ENCODE assay signal across 22 mouse cellular contexts in the genomic region with DNA sequence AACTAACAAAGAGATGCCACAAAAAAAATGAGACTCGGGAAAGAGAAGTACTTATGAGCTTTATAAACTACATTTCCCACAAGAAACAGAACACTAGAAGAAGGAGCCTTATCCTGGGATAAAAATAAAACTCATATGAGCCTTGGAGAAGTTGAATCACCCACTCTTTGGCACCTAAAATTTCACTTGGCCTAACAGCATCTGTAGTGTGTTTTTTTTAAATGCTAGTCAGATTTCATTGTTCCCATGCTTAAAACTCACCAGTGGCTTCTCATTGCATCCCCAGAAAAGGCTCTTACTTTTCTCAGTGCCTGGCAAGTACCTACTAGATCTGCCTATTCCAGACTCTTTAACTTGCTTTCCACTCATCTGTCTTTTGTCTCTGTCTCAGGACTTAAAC.
DNase-seq lines count a peak whose midpoint lies in the region; ATAC-seq and TF ChIP-seq lines count a peak whose summit lies in the region.
"Had no signal": no experiment of that assay in that cellular context is flagged by ENCODE, and none has a peak within 500 bp of the region (broad histone marks: within the 10 kb centered on the region; RNA-seq: fewer than 3 reads in every experiment).

No protein-coding gene starts in this region.

- no peak overlapping the region for H3K9ac ChIP-seq in forebrain, embryonic 15.5 days (replicated peaks)
- H3K9ac ChIP-seq: embryonic facial prominence, embryonic 15.5 days; heart, embryonic 13.5 days; hindbrain, embryonic 15.5 days had no signal

- no peak overlapping the region for H3K4me2 ChIP-seq in forebrain, embryonic 15.5 days (replicated peaks)
- H3K4me2 ChIP-seq: embryonic facial prominence, embryonic 15.5 days; heart, embryonic 13.5 days; hindbrain, embryonic 15.5 days had no signal

- TF ChIP-seq CTCF in layer of hippocampus, adult 2 months (conservative IDR thresholded peaks at IDR 0.05), result no peak

- no peak overlapping the region for H3K27ac ChIP-seq in layer of hippocampus, adult 2 months
- no peak overlapping the region for H3K27ac ChIP-seq in forebrain, embryonic 15.5 days (replicated peaks)
- H3K27ac ChIP-seq: embryonic facial prominence, embryonic 15.5 days; forebrain, embryonic 10.5 days; heart, embryonic 13.5 days; hindbrain, embryonic 15.5 days had no signal

- H3K4me1 ChIP-seq in forebrain, embryonic 15.5 days, result no peaks in the 10 kb centered on the region
- H3K4me1 ChIP-seq: embryonic facial prominence, embryonic 15.5 days; forebrain, embryonic 10.5 days; heart, embryonic 13.5 days; hindbrain, embryonic 15.5 days had no signal

- peak; percentile 11 to 31 for DNase-seq in layer of hippocampus, adult 2 months (ENCODE audit: low spot score in 2 of 2)
- DNase-seq in layer of hippocampus, adult 9-10 months (ENCODE audit: low spot score), result no peak
- DNase-seq in right cerebral cortex, adult 18-20 months, result peak; percentile 56
- no peak for DNase-seq in right cerebral cortex, postnatal 25 days
- peak; percentile 52 to 55 for DNase-seq in left cerebral cortex, adult 9 months (ENCODE audit: low spot score in 2 of 2)
- DNase-seq in telencephalon, adult 2 months (ENCODE audit: low read depth, low spot score), result peak; percentile 91
- DNase-seq: adrenal gland, adult 2 months; adrenal gland, postnatal 25 days; cerebellum, adult 11 months; cerebellum, adult 8-10 months; cerebellum, postnatal 14 days; embryo, embryonic 11 days; gastrocnemius, postnatal 36 days; heart, adult 11 months; heart, postnatal 36 days had no signal

- H3K27me3 ChIP-seq in forebrain, embryonic 15.5 days, result no peaks in the 10 kb centered on the region
- H3K27me3 ChIP-seq: embryonic facial prominence, embryonic 15.5 days; heart, embryonic 13.5 days; hindbrain, embryonic 15.5 days had no signal

- ATAC-seq in forebrain, embryonic 15.5 days (replicated peaks), result no peak
- ATAC-seq: forebrain, embryonic 14.5 days had no signal

- no peaks in the 10 kb centered on the region for H3K9me3 ChIP-seq in forebrain, embryonic 15.5 days
- H3K9me3 ChIP-seq: embryonic facial prominence, embryonic 15.5 days; forebrain, embryonic 10.5 days; heart, embryonic 13.5 days; hindbrain, embryonic 15.5 days had no signal

- WGBS in forebrain, embryonic 15.5 days, result 72% methylated on average over 1 of the region's 1 CpGs

- H3K36me3 ChIP-seq in forebrain, embryonic 15.5 days, result no peaks in the 10 kb centered on the region
- H3K36me3 ChIP-seq: embryonic facial prominence, embryonic 15.5 days; forebrain, embryonic 10.5 days; heart, embryonic 13.5 days; hindbrain, embryonic 15.5 days had no signal

- H3K4me3 ChIP-seq in layer of hippocampus, adult 2 months, result no peak overlapping the region
- H3K4me3 ChIP-seq in forebrain, embryonic 15.5 days, result no peak overlapping the region
- H3K4me3 ChIP-seq: embryonic facial prominence, embryonic 15.5 days; erythroblast, embryonic 14.5 days; forebrain, embryonic 10.5 days; heart, embryonic 13.5 days; hindbrain, embryonic 15.5 days had no signal

Comparison
In these comparisons a context has a peak if more than half of its experiments do, and no peak if none do; other contexts are left out.
1. DNase-seq: peak in layer of hippocampus, adult 2 months (2 of 2), right cerebral cortex, adult 18-20 months (single experiment), left cerebral cortex, adult 9 months (2 of 2) and telencephalon, adult 2 months (single experiment); none in layer of hippocampus, adult 9-10 months (single experiment) and right cerebral cortex, postnatal 25 days (single experiment).